Mouse (Mus musculus) urinary bladder, adult 18-20 months (tissue): ENCODE measurements at regions not wholly inside any gene's neighbourhood (a gene's known extent, or its start where the extent isn't known, plus 50 kb on each side); places are given as distances from the start of the nearest gene placed in this dataset.

Source experiments
- DNase-seq, 2 experiments: peaks; one replicate each; pipeline ENCODE4 v3.0.0; 2022; ENCODE audit warnings: low spot score in 2 of 2, mixed read lengths in 2 of 2

DNA sequence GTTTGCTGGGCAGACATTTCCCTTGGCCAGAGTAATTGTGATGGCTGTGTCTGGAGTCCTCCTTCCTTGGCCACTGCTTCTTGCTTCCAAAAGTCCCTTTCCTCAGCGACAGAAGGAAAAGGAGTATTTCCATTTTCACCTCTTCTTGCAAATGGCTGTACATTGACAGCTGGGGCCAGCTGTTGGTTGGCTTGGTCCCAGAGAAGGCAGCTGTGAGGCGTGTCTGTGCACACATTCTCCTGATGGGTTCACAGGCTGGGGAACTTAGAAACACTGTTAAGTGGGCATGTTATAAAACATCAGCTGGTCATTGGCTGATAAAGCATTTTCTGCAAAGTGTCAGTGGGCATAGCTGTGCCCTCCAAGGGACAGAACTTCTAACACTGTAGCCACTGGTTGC is 290.4 kb upstream of the Trpc7 start:
- DNase-seq = no peak

DNA sequence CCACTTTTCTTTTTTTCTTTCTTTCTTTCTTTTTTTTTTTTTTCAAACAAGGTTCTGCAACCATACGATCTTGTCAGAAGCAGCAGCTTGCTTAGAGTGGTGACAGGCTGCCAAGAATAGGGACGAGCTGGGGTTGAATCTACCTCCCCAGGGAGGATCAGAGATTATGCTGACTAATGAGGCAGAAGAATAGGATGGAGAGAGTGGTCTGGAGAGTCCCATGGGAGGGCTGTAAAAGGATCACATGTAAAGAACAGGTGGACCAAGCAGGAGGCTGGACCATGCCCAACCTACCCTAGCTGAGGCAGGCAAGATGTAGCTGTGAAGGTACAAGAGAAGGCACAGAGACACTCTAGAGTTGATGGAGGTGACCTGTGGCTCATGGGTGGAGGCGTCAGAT is 274.4 kb upstream of the Trpc7 start:
- no peak for DNase-seq

DNA sequence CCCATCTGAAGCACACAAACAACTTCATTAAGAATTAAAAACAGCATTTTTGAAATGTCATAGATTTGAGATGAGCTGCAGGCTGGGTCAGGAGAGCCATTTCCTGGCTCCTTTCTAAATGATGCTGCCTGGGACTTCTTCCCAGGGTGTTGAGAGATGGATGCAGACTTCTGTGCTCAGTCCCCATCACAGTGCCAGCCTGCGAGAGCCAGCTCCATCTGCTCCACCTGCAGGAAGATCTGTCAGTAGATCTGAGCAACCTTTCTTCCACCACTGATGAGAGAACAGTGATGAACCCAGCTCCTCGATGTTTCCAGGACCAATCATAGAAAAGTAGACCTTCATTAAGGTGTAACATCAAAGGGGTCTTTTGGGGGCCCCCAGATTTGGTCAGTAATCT is 273.8 kb upstream of the Trpc7 start:
- no peak for DNase-seq

DNA sequence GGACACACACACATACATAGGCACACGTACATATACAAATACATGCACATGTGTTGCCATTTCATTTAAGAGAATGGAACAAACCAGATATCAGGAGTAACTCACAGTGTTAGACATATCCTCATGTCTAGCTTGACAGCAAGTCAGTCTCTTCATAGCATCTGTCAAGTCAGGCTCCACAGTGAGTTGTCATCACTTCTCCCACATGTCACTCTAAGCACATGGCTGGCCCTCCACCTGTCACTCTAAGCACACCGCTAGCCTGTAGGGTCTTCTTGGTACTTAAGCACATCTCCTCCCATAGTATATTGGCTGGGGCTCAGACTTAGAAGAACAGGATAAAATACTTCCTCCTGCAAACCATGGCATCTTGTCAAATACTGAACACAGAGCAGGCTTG is 269.6 kb upstream of the Trpc7 start:
- no peak for DNase-seq

DNA sequence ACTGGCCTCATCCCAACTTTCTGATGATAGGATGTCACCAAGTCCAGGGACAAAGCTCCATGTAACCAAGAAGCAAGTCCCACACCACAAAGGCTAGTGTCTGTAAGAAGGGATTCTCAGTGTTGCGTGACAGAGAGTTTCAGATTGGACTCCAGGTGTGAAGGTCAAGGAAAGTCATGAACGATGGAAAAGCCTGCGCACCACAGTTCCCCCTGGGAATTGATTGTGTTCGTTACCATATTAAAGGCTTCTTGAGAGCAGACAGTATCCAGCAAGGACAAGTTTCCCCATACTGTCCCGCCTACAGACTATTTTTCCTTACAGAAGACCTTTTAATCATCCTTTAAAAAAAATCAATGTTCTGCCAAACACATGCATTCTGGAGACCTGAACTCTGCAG is 257.0 kb upstream of the Trpc7 start:
- no peak for DNase-seq

DNA sequence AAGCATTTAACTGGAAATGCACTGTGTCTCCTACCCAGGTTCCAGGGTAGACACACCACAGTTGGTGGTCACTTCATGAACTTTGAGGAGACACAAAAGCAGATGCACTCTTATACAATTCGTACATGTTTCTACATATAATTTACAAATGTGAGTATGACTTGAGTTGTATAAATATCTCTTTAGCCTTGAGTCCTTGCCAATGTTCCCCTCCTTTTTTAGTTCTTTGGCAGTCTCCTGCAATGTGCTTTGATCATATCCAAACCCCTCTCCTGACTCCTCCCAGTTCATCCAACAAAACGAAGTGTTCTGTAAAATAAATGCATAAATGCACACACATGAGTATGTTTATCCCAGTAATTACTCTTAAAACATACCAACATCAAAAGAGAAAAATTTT is 251.8 kb upstream of the Trpc7 start:
- no peak for DNase-seq

DNA sequence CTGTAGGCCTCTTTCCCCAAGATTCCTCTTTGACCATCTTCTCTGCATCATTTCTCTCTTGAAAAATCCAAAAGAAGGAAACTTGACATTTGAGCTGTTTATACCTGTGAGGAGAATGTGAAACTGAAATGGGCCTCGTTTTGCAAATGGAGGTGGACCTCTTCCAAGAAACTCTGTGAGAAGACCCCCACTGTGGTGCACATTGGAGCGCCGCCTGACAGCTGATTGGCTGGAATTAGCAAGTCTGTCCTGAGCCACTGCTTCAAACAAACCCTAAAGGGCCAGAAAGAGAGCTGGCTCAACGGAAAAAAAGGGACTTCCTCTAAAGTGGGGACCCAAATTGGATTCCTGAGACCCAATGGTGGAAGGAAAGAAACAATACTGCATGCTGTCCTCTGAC is 250.9 kb upstream of the Trpc7 start:
- no peak for DNase-seq

DNA sequence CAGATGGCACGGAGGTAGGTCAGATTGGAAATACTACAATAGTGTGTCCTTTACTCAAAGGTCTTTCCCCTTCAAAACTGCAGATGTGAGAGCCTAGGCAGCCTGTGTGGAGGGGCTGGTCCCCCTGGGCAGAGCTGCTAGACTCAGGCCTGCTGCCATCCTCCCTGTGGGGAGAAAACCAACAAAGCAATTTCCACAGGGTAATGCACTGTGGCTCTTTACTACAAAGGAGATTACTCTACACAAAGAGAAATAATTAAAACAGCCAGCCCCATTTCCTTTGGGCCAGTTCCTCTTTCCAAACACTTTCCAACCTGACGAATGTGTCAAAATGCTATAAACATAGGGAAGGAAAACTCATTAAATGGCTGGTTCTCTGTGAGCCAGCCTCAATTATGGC is 250.0 kb upstream of the Trpc7 start:
- DNase-seq = no peak

DNA sequence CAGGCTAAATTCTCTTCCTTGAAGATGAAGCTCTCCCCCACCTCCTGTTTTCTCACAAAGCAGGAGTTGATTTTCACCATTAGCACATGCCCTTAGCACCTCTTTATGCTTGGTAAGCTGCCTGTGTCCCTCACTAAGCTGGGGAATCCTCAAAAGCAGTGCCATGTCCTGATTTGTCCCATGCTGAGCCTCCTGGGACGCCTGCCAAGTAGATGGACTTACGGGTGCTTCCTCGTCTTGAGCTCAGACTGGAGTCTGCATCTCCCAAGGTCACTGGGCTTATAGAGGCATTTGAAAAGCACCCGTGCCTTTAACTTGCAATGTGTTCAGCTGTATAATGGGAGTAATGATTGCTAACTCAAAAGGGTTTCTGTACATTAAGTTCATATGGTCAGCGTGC is 247.1 kb upstream of the Trpc7 start:
- no peak for DNase-seq

DNA sequence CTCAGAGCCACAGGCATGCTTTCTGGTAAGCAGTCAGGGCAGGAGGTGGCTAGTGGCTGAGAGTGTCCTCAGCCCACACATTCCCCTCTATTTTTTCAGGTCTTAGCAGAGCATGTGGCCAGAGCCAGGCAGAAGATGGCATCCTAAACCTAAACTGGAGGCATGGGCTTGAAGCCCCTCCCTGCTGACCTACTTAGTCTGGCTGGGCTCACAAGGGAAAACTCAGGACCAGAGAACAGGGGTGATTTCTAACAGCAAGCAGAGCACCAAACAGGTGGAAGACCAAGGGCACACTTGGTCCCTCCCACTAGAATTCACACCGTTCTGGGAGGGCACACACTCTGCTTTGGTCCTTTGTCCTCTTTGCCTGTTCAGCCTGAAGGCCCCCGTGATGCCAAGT is 246.6 kb upstream of the Trpc7 start:
- no peak for DNase-seq

DNA sequence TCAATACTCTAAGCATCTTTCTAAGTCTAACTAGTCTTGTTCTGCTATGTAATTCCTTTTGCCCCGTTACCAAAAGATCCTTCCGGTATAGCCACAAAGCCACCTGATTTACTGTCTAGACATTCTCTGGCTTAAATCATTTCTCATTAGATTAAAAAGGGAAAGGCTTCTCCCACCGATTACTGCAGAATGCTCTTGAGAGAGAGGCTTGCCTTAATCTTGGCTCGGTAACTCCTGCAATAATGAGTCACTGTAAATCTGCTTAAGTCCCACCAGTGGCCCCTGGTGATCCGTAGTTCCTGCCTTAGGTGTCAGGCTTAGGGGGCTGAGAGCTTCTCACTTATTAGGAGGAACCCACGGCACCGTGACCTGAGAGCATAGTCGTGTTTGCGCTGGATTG is 220.1 kb upstream of the Trpc7 start:
- no peak for DNase-seq

DNA sequence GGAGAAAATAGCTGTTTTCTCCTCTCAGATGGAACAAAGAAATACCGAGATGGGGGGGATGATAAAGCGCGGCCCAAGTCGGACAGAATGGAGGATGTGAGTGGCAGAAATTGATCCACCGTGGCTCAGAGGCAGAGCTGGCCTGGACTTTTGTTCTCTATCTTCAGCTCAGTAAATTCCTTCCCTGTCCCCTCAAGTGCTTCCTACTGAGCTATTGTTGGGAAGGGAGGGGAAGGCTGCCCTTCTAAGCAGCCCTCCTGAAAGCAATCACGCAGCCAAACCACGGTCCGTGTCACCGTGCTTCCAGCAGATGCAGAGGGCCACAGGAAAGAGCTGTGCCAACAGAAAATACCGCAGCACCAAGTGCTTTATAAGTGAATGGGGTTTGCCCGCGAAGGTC is 212.2 kb upstream of the Trpc7 start:
- DNase-seq = no peak

DNA sequence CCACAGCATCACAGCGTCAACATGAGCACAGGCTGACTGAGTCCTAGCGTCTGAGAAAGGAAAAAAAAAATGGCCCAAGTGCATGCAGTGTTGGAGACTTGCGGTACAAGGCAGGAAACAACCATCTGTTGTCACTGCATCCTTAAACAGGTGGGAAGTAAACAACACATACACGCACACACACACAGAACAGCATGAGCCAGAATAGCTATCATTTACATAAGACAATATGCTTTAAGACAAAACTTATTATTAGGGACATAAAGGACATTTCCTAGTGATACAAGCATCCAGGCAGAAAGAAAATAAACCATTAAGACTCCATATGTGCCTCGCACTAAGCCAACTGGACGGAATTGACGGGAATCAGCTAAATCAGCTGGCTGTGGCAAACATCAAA is 203.8 kb upstream of the Trpc7 start:
- DNase-seq = no peak

DNA sequence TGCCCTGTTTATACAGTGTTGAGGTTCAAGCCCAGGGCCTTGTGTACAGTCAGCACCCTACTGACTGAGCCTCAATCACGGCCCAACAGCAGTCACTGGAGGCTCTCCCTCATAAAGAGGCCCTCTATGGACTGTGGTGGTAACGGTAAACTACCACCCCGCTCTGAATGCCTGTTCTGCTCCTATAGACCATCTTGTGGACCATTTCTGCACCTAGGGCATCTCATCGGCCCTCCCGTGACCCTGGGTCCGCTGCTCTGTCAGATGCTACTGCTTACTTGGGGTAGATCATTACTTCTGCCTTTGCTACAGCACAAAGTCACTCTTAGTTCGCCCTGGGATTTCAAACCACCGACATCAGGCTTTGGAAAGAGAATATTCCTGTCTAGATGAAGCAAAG is 196.1 kb upstream of the Trpc7 start:
- DNase-seq = no peak

DNA sequence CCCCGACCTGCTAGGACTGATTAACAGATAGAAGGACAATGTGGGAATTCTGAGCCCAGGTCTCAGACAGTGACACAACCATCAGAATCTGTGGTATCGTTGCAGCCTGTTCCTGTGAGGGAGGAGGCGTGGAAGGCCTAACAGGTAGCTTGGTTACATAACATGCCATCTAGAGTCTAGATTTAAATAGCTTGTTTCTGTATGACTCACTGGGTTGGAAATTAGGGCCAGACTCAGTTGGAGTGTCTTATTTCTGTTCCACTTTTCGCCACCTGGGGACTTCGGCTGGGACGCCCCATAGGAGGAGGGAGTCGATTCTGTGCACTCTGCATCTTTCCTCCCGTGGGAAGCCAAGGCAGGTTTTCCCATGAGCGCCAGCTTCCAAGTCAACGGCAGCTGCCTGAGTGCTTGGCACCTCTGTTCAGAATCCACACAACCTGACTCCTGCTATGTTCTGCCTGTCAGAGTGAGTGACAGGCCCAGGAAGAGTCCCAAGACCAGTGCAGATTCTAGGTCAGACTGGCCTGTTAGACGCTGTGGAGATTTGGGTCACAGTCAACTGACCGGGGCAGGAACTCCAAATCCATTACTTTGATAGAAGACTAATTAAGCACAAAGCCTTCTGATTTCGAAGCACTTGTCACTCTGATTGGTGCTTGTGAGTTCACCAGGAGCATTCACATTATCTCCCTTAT is 193.7 kb upstream of the Trpc7 start:
- no peak for DNase-seq

DNA sequence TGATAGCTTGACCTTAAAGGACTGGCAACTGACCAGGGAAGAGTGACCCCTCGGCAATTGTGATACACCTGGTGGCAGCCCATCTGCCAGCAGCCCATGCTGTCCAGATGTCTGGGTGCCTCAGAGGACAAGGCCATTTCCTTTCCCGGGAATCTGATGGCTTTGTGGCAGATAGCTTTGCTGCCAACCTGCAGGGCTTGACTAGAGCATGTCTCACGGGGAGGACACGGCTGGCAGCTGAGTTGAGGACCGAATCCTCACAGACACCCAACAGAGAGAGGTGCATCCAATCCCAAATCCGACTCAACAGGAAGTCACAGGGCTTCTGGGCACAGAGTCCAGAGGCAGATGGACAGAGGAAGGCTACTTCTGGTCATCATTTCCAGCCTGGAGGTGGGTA is 192.2 kb upstream of the Trpc7 start:
- no peak for DNase-seq

DNA sequence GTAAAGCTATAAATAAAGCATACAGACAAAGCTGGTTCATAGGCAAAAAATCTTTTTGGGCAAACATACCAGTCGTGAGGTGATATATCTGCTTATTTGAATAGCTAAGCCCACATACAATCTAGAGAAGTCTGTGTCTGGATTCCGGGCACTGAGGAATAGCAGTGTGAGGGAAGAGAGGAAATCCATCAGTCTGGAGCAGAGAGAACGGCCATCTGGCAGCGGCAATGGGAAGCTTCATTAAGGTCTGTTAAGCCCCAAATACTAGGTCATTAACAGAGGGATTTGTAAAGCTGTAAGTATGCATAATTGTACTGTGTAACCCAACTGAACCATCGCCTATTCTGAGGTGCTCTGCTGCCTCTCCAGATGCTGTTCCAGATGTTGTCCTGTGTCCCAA is 191.6 kb upstream of the Trpc7 start:
- no peak for DNase-seq

DNA sequence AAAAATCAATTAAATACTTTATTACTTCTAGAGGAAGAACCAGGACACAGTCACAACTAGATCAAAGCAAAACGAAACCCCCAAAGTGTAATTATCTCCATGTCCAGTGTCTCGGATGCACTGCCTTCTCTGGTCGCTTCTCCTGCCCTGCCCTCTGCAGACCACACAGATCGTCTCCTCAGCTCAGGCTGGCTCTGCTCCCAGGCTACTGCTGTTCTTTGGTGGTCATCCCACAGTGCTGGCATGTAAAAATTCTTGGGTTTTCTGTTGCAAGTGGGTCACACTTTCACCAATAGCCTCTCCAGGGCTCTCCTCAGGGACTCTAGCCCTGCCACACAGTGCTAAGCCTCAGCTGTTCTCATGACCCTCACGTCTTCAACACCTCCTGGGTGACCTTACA is 188.0 kb upstream of the Trpc7 start:
- DNase-seq = no peak

DNA sequence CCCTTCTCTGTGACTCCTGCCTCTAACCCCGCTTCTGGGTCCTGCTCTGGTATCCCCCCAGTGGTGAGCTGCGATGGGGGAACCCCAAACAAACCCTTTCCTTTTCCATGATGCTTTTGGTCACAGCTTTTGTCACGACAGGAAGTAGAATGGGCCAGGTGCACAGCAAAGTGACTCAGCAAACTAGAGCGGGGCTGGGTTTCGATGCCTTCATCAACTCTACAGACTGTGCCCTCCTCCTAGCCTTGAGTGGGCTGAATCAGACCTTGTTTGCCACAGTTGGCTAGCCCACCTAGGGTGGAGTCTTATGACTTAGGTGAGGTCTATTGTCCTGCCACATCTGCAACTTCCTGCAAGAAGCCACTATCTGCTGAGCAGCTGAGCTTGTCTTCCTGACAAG is 174.7 kb upstream of the Trpc7 start:
- DNase-seq = no peak

DNA sequence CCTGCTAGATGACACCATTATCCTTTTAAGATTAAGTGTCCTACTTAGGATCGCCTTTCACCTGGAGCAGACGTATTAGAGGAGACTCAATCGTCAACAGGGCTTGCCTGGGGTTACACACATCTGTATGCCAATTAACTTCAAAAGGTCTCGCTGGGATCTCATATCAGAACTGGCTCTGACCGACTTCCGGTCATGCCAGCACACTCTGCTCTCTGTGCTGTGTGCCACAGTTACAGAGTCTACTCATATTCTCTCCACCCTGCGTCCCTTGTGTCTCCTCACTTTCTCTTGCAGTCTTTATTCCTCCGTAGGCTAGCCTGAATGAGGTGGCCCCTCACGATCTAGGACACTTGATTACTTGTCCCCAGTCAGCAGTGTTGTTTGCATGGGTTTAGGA is 165.9 kb upstream of the Trpc7 start:
- no peak for DNase-seq

DNA sequence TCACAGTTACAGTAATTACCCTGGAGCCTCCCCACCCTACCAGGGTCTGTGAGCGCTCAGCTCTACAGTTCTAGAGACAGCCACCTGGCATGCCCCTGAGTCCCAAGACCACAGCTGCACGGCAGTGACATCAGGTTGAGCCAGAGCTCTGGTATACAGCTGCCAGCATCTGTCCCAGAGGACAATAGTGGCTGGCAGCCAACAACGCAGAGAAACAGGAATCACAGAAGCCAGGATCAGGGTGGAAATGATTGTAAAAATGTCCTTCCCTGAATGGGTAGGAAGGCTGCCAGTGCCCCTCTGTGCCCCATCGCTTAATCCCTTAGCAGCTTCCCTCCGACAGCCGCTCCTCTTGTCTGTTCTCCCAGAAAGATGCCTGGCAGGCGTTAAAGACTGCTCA is 165.3 kb upstream of the Trpc7 start:
- no peak for DNase-seq

DNA sequence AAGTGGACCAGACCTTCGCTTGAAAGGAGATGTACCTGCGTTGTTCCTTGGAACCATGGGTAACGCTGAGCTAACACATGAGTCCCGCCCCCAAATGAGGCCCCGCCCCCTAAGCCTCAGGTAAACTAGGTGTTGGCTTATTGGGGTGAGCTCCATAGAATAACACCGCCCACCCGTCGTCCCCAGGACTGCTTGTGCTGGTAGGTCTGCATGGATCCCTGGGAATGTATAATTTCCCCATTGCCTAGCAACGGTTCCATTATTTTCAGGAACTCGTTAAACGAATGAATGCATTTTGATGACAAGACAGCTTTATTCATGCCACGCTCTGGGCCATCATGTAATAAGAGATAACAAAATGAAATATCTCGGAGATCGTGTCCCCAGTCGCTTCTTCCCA is 161.0 kb upstream of the Trpc7 start:
- DNase-seq = no peak

DNA sequence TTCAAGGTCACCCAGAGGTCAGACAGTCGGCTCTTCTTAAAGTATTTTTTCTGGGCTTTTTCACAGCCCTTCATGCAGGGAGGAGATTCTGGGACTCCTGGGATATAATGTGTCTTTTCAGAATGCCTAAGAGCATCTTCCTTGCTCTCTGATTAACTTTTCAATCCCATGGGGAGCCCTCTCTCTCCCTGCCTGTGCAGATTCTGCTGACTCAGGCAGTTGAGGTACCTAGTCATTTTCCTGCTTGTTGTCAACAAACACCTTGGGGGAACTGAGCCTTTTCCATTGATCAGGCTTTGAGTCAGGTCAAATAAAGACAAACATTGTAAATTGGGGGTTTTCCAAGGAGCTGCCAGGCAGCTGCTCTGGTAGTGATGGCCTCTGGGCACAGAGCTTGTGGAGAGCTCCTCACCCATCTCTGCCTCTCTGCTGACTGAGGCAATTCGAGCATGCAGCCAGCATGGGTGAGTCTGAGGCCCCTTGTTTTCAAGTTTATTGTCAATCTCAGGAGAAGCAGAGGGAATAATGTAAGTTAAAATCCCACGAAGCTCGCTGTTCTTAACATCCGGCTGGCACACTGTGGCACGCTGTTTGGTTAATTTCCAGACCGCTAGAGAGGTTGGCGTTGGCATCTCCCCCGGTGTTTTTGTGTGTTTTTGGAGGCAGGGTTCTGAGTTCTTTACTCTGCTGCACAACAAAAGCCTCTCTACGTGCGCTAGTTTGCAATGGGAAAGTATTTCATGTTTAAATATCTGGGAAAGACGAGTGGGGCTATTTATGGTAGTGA is 159.8 kb upstream of the Trpc7 start:
- no peak for DNase-seq

DNA sequence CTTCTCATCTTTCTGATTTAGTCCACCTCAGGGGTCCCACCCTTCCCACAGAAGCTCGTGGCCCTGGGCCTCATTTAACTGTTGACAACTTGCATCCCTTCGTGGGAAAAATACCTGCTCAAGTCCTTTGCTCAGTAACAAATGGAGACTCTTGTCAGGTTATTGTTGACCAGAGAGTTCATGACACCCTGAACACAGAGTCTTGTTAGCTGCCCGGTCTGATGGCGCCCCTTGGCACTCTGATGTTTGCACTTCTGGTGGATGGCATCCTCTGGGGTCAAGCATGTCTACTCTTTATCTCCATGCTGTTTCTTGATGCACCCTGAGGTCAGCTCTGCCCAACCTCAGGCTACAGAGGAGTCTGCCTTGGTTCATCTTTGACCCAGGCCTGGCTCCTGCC is 157.6 kb upstream of the Trpc7 start:
- DNase-seq = no peak
